Mouse (Mus musculus) MEL (cell line): ENCODE results near the gene Adap2. TPM values are rescaled to one million over a fixed set of nuclear protein-coding genes. Genes with fewer than 3 reads are reported as not detected.

Experiments
- DNase-seq: peaks from one replicate; pipeline ENCODE4 v3.0.0; 2011; ENCODE audit warnings: low read depth, low spot score
- H3K27ac ChIP-seq: 2 replicates; pipeline ENCODE4 v1.5.1; 2012; ENCODE audit warnings: low read depth, mild to moderate bottlenecking, control low read depth, low read length, moderate library complexity; ENCODE audit not compliant: control insufficient read depth
- H3K27me3 ChIP-seq, 2 experiments: fragments of 150-350 bp in 1 of 2; sonication (generic) in 1 of 2; 2 replicates each; pipeline ENCODE4 v1.6.1; 2012; ENCODE audit warnings: low read length in 2 of 2, mild to moderate bottlenecking in 2 of 2, improper control_type of control experiment in 1 of 2, moderate library complexity in 1 of 2; ENCODE audit not compliant: insufficient read depth in 2 of 2, control insufficient read depth in 1 of 2
- H3K36me3 ChIP-seq, 2 experiments: 2 replicates each; pipeline ENCODE4 v1.6.1; 2012 to 2014; ENCODE audit warnings: low read length in 2 of 2, improper control_type of control experiment in 1 of 2, inconsistent platforms in 1 of 2, mild to moderate bottlenecking in 1 of 2; ENCODE audit not compliant: insufficient read depth in 2 of 2, control insufficient read depth in 1 of 2
- H3K4me1 ChIP-seq, 2 experiments: fragments of 150-350 bp in 1 of 2; sonication (generic) in 1 of 2; 2 replicates each; pipeline ENCODE4 v1.6.1; 2012; ENCODE audit warnings: low read length in 2 of 2, improper control_type of control experiment in 1 of 2, mild to moderate bottlenecking in 1 of 2; ENCODE audit not compliant: insufficient read depth in 2 of 2, control insufficient read depth in 1 of 2
- H3K4me3 ChIP-seq, 2 experiments: fragments of 150-350 bp in 1 of 2; sonication (generic) in 1 of 2; 2 replicates each; pipeline ENCODE4 v1.5.1; 2012; ENCODE audit warnings: low read depth in 2 of 2, low read length in 2 of 2, mild to moderate bottlenecking in 2 of 2, moderate library complexity in 2 of 2, control low read depth in 1 of 2, improper control_type of control experiment in 1 of 2; ENCODE audit not compliant: control insufficient read depth in 1 of 2, insufficient read depth in 1 of 2
- H3K79me2 ChIP-seq: 2 replicates; pipeline ENCODE4 v1.6.1; 2012; ENCODE audit warnings: mild to moderate bottlenecking, low read length, moderate library complexity; ENCODE audit not compliant: control insufficient read depth, poor library complexity, insufficient read depth
- H3K9ac ChIP-seq: 2 replicates; pipeline ENCODE4 v1.6.1; 2012; ENCODE audit warnings: low read depth, mild to moderate bottlenecking, control low read depth, low read length, moderate library complexity; ENCODE audit not compliant: control insufficient read depth, poor library complexity, severe bottlenecking
- H3K9me3 ChIP-seq: fragments of 150-350 bp; sonication (generic); replicated peaks from 2 replicates; pipeline ENCODE4 v1.6.1; 2012; ENCODE audit warnings: mild to moderate bottlenecking, low read length, improper control_type of control experiment, moderate library complexity; ENCODE audit not compliant: insufficient read depth
- CHD2 ChIP-seq: IDR thresholded peaks from 2 replicates; pipeline ENCODE4 v1.6.1; 2011; ENCODE audit warnings: low read length, improper control_type of control experiment
- CTCF ChIP-seq, 3 experiments: IDR thresholded peaks in 2 of 3; conservative IDR thresholded peaks in 1 of 3; 2 replicates each; pipeline ENCODE4 v1.5.1; 2011 to 2012; ENCODE audit warnings: low read length in 3 of 3, low read depth in 2 of 3, mild to moderate bottlenecking in 2 of 3, improper control_type of control experiment in 1 of 3, inconsistent platforms in 1 of 3, mixed read lengths in 1 of 3, moderate library complexity in 1 of 3; ENCODE audit not compliant: control insufficient read depth in 1 of 3, insufficient read depth in 1 of 3, poor library complexity in 1 of 3, severe bottlenecking in 1 of 3
- E2F4 ChIP-seq: IDR thresholded peaks from 2 replicates; pipeline ENCODE4 v1.6.1; 2011; ENCODE audit warnings: low read depth, low read length, improper control_type of control experiment, borderline replicate concordance
- ELF1 ChIP-seq: IDR thresholded peaks from 2 replicates; pipeline ENCODE4 v1.6.1; 2014; ENCODE audit warnings: low read depth, mild to moderate bottlenecking, inconsistent platforms, low read length, improper control_type of control experiment, moderate library complexity
- EP300 ChIP-seq, 2 experiments: IDR thresholded peaks; 2 replicates each; pipeline ENCODE4 v1.6.1; 2011; ENCODE audit warnings: improper control_type of control experiment in 2 of 2, low read length in 2 of 2, low read depth in 1 of 2, mild to moderate bottlenecking in 1 of 2
- GATA1 ChIP-seq: IDR thresholded peaks from 2 replicates; pipeline ENCODE4 v1.6.1; 2011; ENCODE audit warnings: low read depth, low read length, improper control_type of control experiment
- JUND ChIP-seq: IDR thresholded peaks from 2 replicates; pipeline ENCODE4 v1.6.1; 2011; ENCODE audit warnings: low read depth, mild to moderate bottlenecking, improper control_type of control experiment, low read length
- MAX ChIP-seq: IDR thresholded peaks from 2 replicates; pipeline ENCODE4 v1.6.1; 2011; ENCODE audit warnings: low read length, improper control_type of control experiment
- MEF2A ChIP-seq: IDR thresholded peaks from 2 replicates; pipeline ENCODE4 v1.6.1; 2014; ENCODE audit warnings: low read depth, mild to moderate bottlenecking, inconsistent platforms, low read length, improper control_type of control experiment; ENCODE audit not compliant: poor library complexity, insufficient replicate concordance, severe bottlenecking; ENCODE audit errors: extremely low read depth
- MXI1 ChIP-seq: IDR thresholded peaks from 2 replicates; pipeline ENCODE4 v1.6.1; 2011; ENCODE audit warnings: mild to moderate bottlenecking, low read depth, low read length, improper control_type of control experiment
- MYB ChIP-seq: IDR thresholded peaks from 2 replicates; pipeline ENCODE4 v1.6.1; 2011; ENCODE audit warnings: mild to moderate bottlenecking, low read depth, low read length, improper control_type of control experiment
- MYC ChIP-seq: IDR thresholded peaks from 2 replicates; pipeline ENCODE4 v1.6.1; 2011; ENCODE audit warnings: low read depth, mild to moderate bottlenecking, low read length, improper control_type of control experiment, moderate library complexity
- POLR2AphosphoS2 ChIP-seq: IDR thresholded peaks from 2 replicates; pipeline ENCODE4 v1.6.1; 2011; ENCODE audit warnings: low read length, improper control_type of control experiment
- POLR2AphosphoS5 ChIP-seq: IDR thresholded peaks from 2 replicates; pipeline ENCODE4 v1.6.1; 2012; ENCODE audit warnings: low read depth, borderline replicate concordance, mild to moderate bottlenecking, inconsistent platforms, low read length, moderate library complexity, mixed read lengths
- RAD21 ChIP-seq: IDR thresholded peaks from 2 replicates; pipeline ENCODE4 v1.6.1; 2011; ENCODE audit warnings: mild to moderate bottlenecking, low read depth, low read length, improper control_type of control experiment
- SIN3A ChIP-seq: IDR thresholded peaks from 2 replicates; pipeline ENCODE4 v1.6.1; 2012; ENCODE audit warnings: low read length, improper control_type of control experiment, inconsistent platforms
- SMC3 ChIP-seq: IDR thresholded peaks from 2 replicates; pipeline ENCODE4 v1.6.1; 2011; ENCODE audit warnings: low read depth, low read length, improper control_type of control experiment
- UBTF ChIP-seq: IDR thresholded peaks from 2 replicates; pipeline ENCODE4 v1.6.1; 2012; ENCODE audit warnings: low read depth, mild to moderate bottlenecking, inconsistent platforms, low read length, improper control_type of control experiment, moderate library complexity, borderline replicate concordance; ENCODE audit not compliant: insufficient read depth
- ZKSCAN1 ChIP-seq: IDR thresholded peaks from 2 replicates; pipeline ENCODE4 v1.6.1; 2012; ENCODE audit warnings: low read depth, mild to moderate bottlenecking, inconsistent platforms, low read length, improper control_type of control experiment, moderate library complexity
- ZMIZ1 ChIP-seq: IDR thresholded peaks from 2 replicates; pipeline ENCODE4 v1.6.1; 2012; ENCODE audit warnings: low read depth, mild to moderate bottlenecking, inconsistent platforms, low read length, improper control_type of control experiment, moderate library complexity
- polyA plus RNA-seq, 2 experiments: library from polyadenylated mRNA; stranded (reverse) in 1 of 2; unstranded in 1 of 2; fragments of >175 nt in 1 of 2; fragments of >200 nt in 1 of 2; gene quantifications; 2 replicates each; pipeline versions ENCODE4 v1.2.1 to v1.2.4; 2012; ENCODE audit warnings: low replicate concordance in 2 of 2, low read depth in 1 of 2; ENCODE audit not compliant: insufficient read length in 2 of 2, insufficient read depth in 1 of 2, missing spikeins in 1 of 2
- total RNA-seq: library from RNA; depleted of rRNA; stranded (reverse); fragments of 300-350 nt; gene quantifications from 2 replicates; pipeline ENCODE4 v1.2.3, GENCODE M21; 2012

Gene Adap2
- total and polyA plus RNA-seq, 3 experiments: not detected

GRCm38 (mm10) chr11:80155961-80156360 lies 2.1 kb downstream of the Adap2 start:
- no peak overlapping the region for H3K27ac ChIP-seq
- H3K36me3 ChIP-seq: no peaks in the 10 kb centered on the region
- no peak overlapping the region for H3K9ac ChIP-seq
- H3K4me1 ChIP-seq: no peaks in the 10 kb centered on the region
- H3K79me2 ChIP-seq: no peaks in the 10 kb centered on the region
- no peak for DNase-seq
- H3K27me3 ChIP-seq: peaks cover 2 to 5% of the 10 kb centered on the region in 2 experiments; a peak in 2 of 4 replicates
- no peaks in the 10 kb centered on the region for H3K9me3 ChIP-seq
- TF ChIP-seq ZKSCAN1: no peak
- no peak for TF ChIP-seq MXI1
- TF ChIP-seq JUND: no peak
- no peak for TF ChIP-seq SMC3
- no peak for TF ChIP-seq POLR2AphosphoS2
- no peak for TF ChIP-seq RAD21
- TF ChIP-seq CTCF (IDR thresholded peaks at IDR 0.05 in 2 of 3, conservative IDR thresholded peaks at IDR 0.05 in 1 of 3; ENCODE audit: control insufficient read depth in 1 of 3, insufficient read depth in 1 of 3, low read depth in 2 of 3, low read length in 3 of 3, poor library complexity in 1 of 3, severe bottlenecking in 1 of 3): no peak
- no peak for TF ChIP-seq ZMIZ1
- TF ChIP-seq POLR2AphosphoS5: no peak
- no peak overlapping the region for H3K4me3 ChIP-seq

GRCm38 (mm10) chr11:80156841-80157240 lies 2.9 kb downstream of the Adap2 start:
- Histone ChIP-seq H3K79me2 (no peaks in the 10 kb centered on the region), H3K9ac (no peak overlapping the region), H3K9me3 (no peaks in the 10 kb centered on the region), H3K27me3 (peaks cover 4 to 7% of the 10 kb centered on the region in 2 experiments; a peak in 2 of 4 replicates), H3K4me1 (no peaks in the 10 kb centered on the region), H3K36me3 (no peaks in the 10 kb centered on the region), H3K4me3 (no peak overlapping the region), H3K27ac (no peak overlapping the region)
- no peak for DNase-seq
- no peak for TF ChIP-seq MAX
- no peak for TF ChIP-seq RAD21
- no peak for TF ChIP-seq SMC3
- no peak for TF ChIP-seq E2F4
- TF ChIP-seq EP300 (IDR thresholded peaks at IDR 0.05; ENCODE audit: low read depth in 1 of 2, low read length in 2 of 2): no peak
- TF ChIP-seq UBTF: no peak
- TF ChIP-seq MXI1: no peak
- TF ChIP-seq SIN3A: no peak
- no peak for TF ChIP-seq GATA1
- no peak for TF ChIP-seq ELF1
- TF ChIP-seq CHD2: no peak
- no peak for TF ChIP-seq MYB
- TF ChIP-seq MYC: no peak
- no peak for TF ChIP-seq MEF2A
